Mouse (Mus musculus): ENCODE measurements at regions not wholly inside any gene's neighbourhood (a gene's known extent, or its start where the extent isn't known, plus 50 kb on each side); places are given as distances from the start of the nearest gene placed in this dataset.

DNA sequence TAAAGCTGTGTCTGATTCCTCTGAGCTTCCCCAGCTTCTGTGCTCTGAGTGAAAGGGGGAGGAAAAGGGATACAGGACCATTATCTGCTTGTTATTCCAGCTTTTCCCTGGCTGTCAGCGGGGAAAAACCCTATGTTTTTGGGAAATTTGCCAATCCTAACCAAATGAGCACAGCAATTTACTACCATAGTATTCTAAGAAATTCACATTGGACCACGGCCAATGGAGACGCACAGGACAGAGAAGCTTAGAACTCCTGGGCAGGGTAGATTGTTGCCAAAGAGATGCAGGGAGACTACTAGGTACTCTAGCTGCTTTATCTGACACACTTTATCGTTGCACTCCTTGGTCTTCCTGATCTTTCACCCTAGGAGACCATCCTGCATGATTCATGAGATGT lies 303.2 kb downstream of the Olfm3 start:
- TF ChIP-seq CTCF (IDR thresholded peaks at IDR 0.05; ENCODE audit: borderline replicate concordance, insufficient read depth, low read length) (no peak), POLR2A (IDR thresholded peaks at IDR 0.05; ENCODE audit: low read depth, low read length) (no peak)
- Histone ChIP-seq H3K4me1 (ENCODE audit: control insufficient read depth, insufficient read depth, low read length) (peaks cover 2% of the 10 kb centered on the region; the same call in 1 of the 2 replicates), H3K4me3 (ENCODE audit: insufficient read depth, low read length) (no peak overlapping the region), H3K27ac (ENCODE audit: insufficient read depth, low read length) (no peak overlapping the region)

DNA sequence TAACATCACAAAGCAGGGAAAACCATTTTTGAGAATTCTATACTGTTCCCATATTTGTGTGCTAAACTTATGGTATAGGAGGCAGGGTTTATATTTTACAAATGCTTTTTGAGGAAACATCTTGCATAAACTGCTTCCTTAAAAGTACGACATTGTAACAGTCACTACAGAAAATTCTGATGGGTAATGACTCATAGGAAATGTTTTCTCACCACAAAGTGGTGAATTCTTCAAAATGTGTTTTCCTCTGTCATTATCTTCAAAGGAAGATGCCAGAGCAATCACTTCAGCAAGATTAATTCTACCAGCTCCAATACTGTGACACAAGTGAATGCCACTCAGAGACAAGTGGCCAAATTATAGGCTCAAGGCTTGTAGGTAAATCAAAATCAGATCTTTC lies 308.0 kb downstream of the Olfm3 start:
- Histone ChIP-seq H3K4me1 (ENCODE audit: control insufficient read depth, insufficient read depth, low read length) (no peaks in the 10 kb centered on the region), H3K4me3 (ENCODE audit: insufficient read depth, low read length) (no peak overlapping the region), H3K27ac (ENCODE audit: insufficient read depth, low read length) (0 out of 2 replicates have a peak overlapping the region, but pooled peaks have one; percentile 11)
- TF ChIP-seq CTCF (IDR thresholded peaks at IDR 0.05; ENCODE audit: borderline replicate concordance, insufficient read depth, low read length) (no peak), POLR2A (IDR thresholded peaks at IDR 0.05; ENCODE audit: low read depth, low read length) (no peak)

DNA sequence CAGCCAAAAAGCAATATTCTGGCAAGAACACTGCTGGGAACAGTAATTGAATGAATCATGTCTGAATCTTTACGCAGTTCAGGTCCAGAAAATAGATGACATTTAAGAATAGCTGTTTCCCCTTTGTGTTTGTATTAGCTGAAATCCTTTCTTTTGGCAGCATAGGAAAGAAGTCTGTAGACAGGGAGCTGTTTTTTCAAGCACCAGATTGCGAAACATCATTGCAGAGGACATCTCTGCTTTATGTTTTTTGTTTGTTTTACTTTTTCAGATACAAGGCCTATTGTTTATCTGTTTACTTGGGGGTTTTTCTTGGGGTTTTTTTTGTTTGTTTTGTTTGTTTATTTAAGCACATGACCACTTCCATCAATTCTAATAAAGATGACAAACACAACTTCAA lies 309.6 kb downstream of the Olfm3 start:
- Histone ChIP-seq H3K4me1 (ENCODE audit: control insufficient read depth, insufficient read depth, low read length) (no peaks in the 10 kb centered on the region), H3K4me3 (ENCODE audit: insufficient read depth, low read length) (no peak overlapping the region), H3K27ac (ENCODE audit: insufficient read depth, low read length) (no peak overlapping the region)
- TF ChIP-seq POLR2A (IDR thresholded peaks at IDR 0.05; ENCODE audit: low read depth, low read length) = no peak
- TF ChIP-seq CTCF (IDR thresholded peaks at IDR 0.05; ENCODE audit: borderline replicate concordance, insufficient read depth, low read length) = no peak

DNA sequence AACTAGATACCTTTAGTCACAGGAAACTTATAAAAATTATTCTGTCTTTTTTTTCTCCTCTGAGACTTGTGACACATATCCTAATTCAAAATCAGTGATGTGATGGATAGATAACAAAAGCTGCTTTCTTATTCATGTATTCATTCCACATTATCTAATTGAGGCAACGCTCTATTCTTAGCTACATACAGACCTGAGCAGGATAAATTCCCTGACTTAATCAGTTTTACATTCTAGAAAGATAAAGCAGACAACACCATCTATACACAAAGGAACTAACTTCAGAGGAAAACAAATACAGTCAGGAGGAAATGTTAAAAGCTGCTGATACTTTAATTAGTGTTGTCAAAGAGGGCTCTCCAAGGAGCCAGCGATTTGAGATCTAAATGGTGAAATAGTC lies 336.6 kb downstream of the Olfm3 start:
- Histone ChIP-seq H3K4me1 (ENCODE audit: control insufficient read depth, insufficient read depth, low read length) (peaks cover 5% of the 10 kb centered on the region), H3K27ac (ENCODE audit: insufficient read depth, low read length) (no peak overlapping the region), H3K4me3 (ENCODE audit: insufficient read depth, low read length) (no peak overlapping the region)
- TF ChIP-seq CTCF (IDR thresholded peaks at IDR 0.05; ENCODE audit: borderline replicate concordance, insufficient read depth, low read length) (no peak), POLR2A (IDR thresholded peaks at IDR 0.05; ENCODE audit: low read depth, low read length) (no peak)

DNA sequence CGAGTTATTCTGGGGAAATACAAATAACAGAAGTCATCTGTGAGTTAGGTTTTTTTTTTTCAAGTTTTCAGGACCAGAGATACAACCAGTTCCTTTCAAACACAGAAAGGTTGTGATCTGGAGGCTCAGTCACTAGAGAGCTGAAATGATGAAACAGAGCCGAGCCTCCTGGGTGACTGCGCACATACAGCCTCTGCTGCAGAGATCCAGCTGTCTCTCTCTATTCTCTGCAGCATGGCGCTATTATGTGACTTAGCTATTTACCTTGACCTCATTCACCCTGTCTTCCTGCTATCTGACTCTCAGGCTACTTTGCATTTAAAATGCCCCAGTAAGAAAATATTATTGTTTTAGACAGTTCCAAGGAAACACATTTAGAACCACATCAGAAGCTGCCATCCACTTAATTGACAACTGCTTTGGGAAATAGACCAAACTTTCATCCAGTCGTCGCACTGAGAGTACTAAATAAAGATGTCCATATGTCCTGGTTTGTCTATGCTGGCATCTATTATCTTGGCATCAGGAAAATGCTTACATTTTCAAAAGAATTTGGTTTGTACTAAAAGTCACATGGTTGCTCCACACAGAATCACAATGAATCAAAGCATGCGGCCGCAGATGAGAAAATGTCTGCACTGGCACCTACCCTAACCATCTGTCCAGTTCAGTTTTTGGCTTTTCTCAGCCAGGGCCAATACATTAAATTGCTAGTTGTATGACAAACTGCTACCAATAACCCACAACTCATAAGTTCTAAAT lies 348.9 kb downstream of the Olfm3 start:
- Histone ChIP-seq H3K4me3 (ENCODE audit: insufficient read depth, low read length) (no peak overlapping the region), H3K27ac (ENCODE audit: insufficient read depth, low read length) (no peak overlapping the region), H3K4me1 (ENCODE audit: control insufficient read depth, insufficient read depth, low read length) (no peaks in the 10 kb centered on the region)
- TF ChIP-seq POLR2A (IDR thresholded peaks at IDR 0.05; ENCODE audit: low read depth, low read length) = no peak
- TF ChIP-seq CTCF (IDR thresholded peaks at IDR 0.05; ENCODE audit: borderline replicate concordance, insufficient read depth, low read length) = no peak

DNA sequence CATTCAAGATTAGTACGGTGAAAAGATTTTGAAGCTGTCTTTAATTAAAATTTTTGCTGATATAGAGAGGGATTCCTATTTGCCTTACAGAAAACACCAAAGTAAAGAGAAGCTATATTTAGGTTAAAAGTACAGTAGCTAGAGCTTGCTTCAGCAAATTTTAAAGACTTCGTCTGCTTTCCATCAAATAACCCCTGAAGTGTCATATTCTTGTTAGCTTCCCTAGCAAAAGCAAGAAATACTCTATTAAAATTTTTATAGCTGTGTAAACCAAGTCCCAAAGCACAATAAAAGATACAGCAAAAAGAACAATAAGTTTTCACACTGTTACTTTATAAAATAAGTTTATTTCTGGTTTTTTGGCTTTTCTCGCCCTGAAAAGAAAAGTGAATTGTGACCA lies 372.3 kb downstream of the Olfm3 start:
- no peaks in the 10 kb centered on the region for H3K4me1 ChIP-seq (ENCODE audit: control insufficient read depth, insufficient read depth, low read length)
- H3K27ac ChIP-seq (ENCODE audit: insufficient read depth, low read length) = no peak overlapping the region
- no peak for TF ChIP-seq CTCF (IDR thresholded peaks at IDR 0.05; ENCODE audit: borderline replicate concordance, insufficient read depth, low read length)
- no peak for TF ChIP-seq POLR2A (IDR thresholded peaks at IDR 0.05; ENCODE audit: low read depth, low read length)
- no peak overlapping the region for H3K4me3 ChIP-seq (ENCODE audit: insufficient read depth, low read length)

DNA sequence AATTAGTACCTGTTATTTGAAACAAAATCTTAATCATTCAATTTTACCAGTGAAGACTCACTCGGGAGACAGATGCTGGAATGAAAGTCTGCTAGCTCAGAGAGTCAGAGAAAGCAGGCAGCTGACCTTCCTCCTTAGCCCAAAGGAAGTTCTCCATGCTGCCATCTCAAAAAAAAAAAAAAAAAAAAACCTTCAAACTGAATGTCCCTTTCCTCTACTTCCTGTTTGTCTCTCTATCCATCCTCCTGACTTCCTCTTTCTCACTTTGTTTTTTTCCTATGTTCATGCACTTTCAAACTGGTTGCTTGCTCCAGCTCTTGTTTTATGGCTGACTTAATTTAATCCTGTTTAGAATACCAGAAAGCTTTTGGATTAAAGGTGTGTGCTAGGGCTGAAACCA lies 377.4 kb downstream of the Olfm3 start:
- no peak overlapping the region for H3K27ac ChIP-seq (ENCODE audit: insufficient read depth, low read length)
- no peak for TF ChIP-seq POLR2A (IDR thresholded peaks at IDR 0.05; ENCODE audit: low read depth, low read length)
- TF ChIP-seq CTCF (IDR thresholded peaks at IDR 0.05; ENCODE audit: borderline replicate concordance, insufficient read depth, low read length) = no peak
- H3K4me3 ChIP-seq (ENCODE audit: insufficient read depth, low read length) = no peak overlapping the region
- H3K4me1 ChIP-seq (ENCODE audit: control insufficient read depth, insufficient read depth, low read length) = no peaks in the 10 kb centered on the region

DNA sequence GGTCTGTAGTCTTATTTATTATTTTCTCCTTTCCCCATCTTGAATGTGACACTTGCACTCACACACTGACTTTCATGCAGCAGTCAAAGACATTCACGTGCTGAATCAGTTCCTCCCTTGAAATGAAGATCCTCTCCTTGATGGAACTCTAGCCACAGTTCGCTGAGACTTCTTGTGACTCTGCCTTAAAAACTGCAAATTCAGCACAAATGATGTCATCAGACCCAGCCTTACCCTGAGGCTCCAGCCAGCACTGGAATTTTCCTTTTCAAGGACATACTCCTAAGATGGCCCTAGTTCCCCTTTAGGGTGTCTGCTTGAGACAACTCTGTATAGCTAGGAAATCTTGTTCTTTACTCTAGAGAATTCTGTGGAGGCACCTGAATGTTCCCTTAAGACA lies 380.6 kb downstream of the Olfm3 start:
- H3K27ac ChIP-seq (ENCODE audit: insufficient read depth, low read length) = no peak overlapping the region
- no peaks in the 10 kb centered on the region for H3K4me1 ChIP-seq (ENCODE audit: control insufficient read depth, insufficient read depth, low read length)
- no peak for TF ChIP-seq POLR2A (IDR thresholded peaks at IDR 0.05; ENCODE audit: low read depth, low read length)
- TF ChIP-seq CTCF (IDR thresholded peaks at IDR 0.05; ENCODE audit: borderline replicate concordance, insufficient read depth, low read length) = no peak
- H3K4me3 ChIP-seq (ENCODE audit: insufficient read depth, low read length) = no peak overlapping the region

All from embryonic fibroblast, embryonic 13.5 days (primary cell).